Mouse (Mus musculus): ENCODE measurements around the gene Alox5. TPM values are rescaled to one million over a fixed set of nuclear protein-coding genes. Genes with fewer than 3 reads are reported as not detected.

The Alox5 gene
- polyA plus RNA-seq, 1 experiment from 2014 or later, result 0.80 TPM

GRCm38 (mm10) chr6:116398136-116398535, 62.8 kb downstream of the Alox5 start:
- no peaks in the 10 kb centered on the region for H3K9me3 ChIP-seq (ENCODE audit: control insufficient read depth, low read length)
- DNase-seq (ENCODE audit: low spot score) (no peak), ATAC-seq (ENCODE audit: low FRiP score) (no peak)
- WGBS, result 19% methylated on average over 2 of the region's 2 CpGs
- peak overlapping the region; percentile 12; the same call in 1 of the 2 replicates for H3K27ac ChIP-seq
- no peak overlapping the region for H3K9ac ChIP-seq
- peaks cover 20% of the 10 kb centered on the region for H3K36me3 ChIP-seq (replicated peaks; ENCODE audit: control insufficient read depth, insufficient read depth)
- no peak overlapping the region for H3K4me3 ChIP-seq (replicated peaks; ENCODE audit: low read length)
- peaks cover 18% of the 10 kb centered on the region; the same call in 1 of the 2 replicates for H3K4me1 ChIP-seq (replicated peaks; ENCODE audit: control insufficient read depth, insufficient read depth, low read length)
- H3K27me3 ChIP-seq (ENCODE audit: control insufficient read depth, insufficient read depth, low read length), result no peaks in the 10 kb centered on the region
- no peak overlapping the region for H3K4me2 ChIP-seq (replicated peaks)

GRCm38 (mm10) chr6:116397621-116398020, 63.4 kb downstream of the Alox5 start:
- Histone ChIP-seq H3K4me1 (replicated peaks; ENCODE audit: control insufficient read depth, insufficient read depth, low read length) (peaks cover 18% of the 10 kb centered on the region; the same call in 1 of the 2 replicates), H3K36me3 (replicated peaks; ENCODE audit: control insufficient read depth, insufficient read depth) (peaks cover 20% of the 10 kb centered on the region), H3K27ac (peak overlapping the region; percentile 12), H3K9ac (no peak overlapping the region), H3K27me3 (ENCODE audit: control insufficient read depth, insufficient read depth, low read length) (no peaks in the 10 kb centered on the region), H3K4me2 (replicated peaks) (no peak overlapping the region), H3K9me3 (ENCODE audit: control insufficient read depth, low read length) (no peaks in the 10 kb centered on the region), H3K4me3 (replicated peaks; ENCODE audit: low read length) (no peak overlapping the region)
- ATAC-seq (ENCODE audit: low FRiP score) (peak; percentile 83), DNase-seq (ENCODE audit: low spot score) (no peak)
- WGBS, result 10% methylated on average over 6 of the region's 6 CpGs

GRCm38 (mm10) chr6:116394916-116395648, 65.9 kb downstream of the Alox5 start:
- no peaks in the 10 kb centered on the region for H3K9me3 ChIP-seq (ENCODE audit: control insufficient read depth, low read length)
- ATAC-seq (ENCODE audit: low FRiP score) (no peak), DNase-seq (ENCODE audit: low spot score) (no peak)
- no peaks in the 10 kb centered on the region for H3K27me3 ChIP-seq (ENCODE audit: control insufficient read depth, insufficient read depth, low read length)
- peaks cover 18% of the 10 kb centered on the region; the same call in 1 of the 2 replicates for H3K4me1 ChIP-seq (replicated peaks; ENCODE audit: control insufficient read depth, insufficient read depth, low read length)
- no peak overlapping the region for H3K9ac ChIP-seq
- no peak overlapping the region for H3K27ac ChIP-seq
- H3K36me3 ChIP-seq (replicated peaks; ENCODE audit: control insufficient read depth, insufficient read depth), result 0 out of 2 replicates have a peak, but pooled peaks cover 4% of the 10 kb centered on the region
- WGBS, result 91% methylated on average over 1 of the region's 2 CpGs
- H3K4me2 ChIP-seq (replicated peaks), result no peak overlapping the region
- H3K4me3 ChIP-seq (replicated peaks; ENCODE audit: low read length), result no peak overlapping the region

- ATAC-seq (ENCODE audit: low FRiP score) (no peak), DNase-seq (ENCODE audit: low spot score) (no peak)
- H3K36me3 ChIP-seq (replicated peaks; ENCODE audit: control insufficient read depth, insufficient read depth), result 0 out of 2 replicates have a peak, but pooled peaks cover 4% of the 10 kb centered on the region
- H3K27me3 ChIP-seq (ENCODE audit: control insufficient read depth, insufficient read depth, low read length), result no peaks in the 10 kb centered on the region
- H3K27ac ChIP-seq, result no peak overlapping the region
- H3K4me3 ChIP-seq (replicated peaks; ENCODE audit: low read length), result no peak overlapping the region
- no peak overlapping the region for H3K4me2 ChIP-seq (replicated peaks)
- H3K9ac ChIP-seq, result no peak overlapping the region
- no peaks in the 10 kb centered on the region for H3K9me3 ChIP-seq (ENCODE audit: control insufficient read depth, low read length)
- peaks cover 20% of the 10 kb centered on the region for H3K4me1 ChIP-seq (replicated peaks; ENCODE audit: control insufficient read depth, insufficient read depth, low read length)
These were observed 71.5 kb downstream of the Alox5 start for GRCm38 (mm10) chr6:116389481-116389880.

- H3K27me3 ChIP-seq (ENCODE audit: control insufficient read depth, insufficient read depth, low read length), result no peaks in the 10 kb centered on the region
- peaks cover 27% of the 10 kb centered on the region for H3K4me1 ChIP-seq (replicated peaks; ENCODE audit: control insufficient read depth, insufficient read depth, low read length)
- no peak for ATAC-seq (ENCODE audit: low FRiP score)
These were observed 72.9 kb downstream of the Alox5 start for GRCm38 (mm10) chr6:116388068-116388467.

GRCm38 (mm10) chr6:116386506-116386905, 74.5 kb downstream of the Alox5 start:
- Histone ChIP-seq H3K4me1 (replicated peaks; ENCODE audit: control insufficient read depth, insufficient read depth, low read length) (peaks cover 30% of the 10 kb centered on the region), H3K36me3 (replicated peaks; ENCODE audit: control insufficient read depth, insufficient read depth) (no peaks in the 10 kb centered on the region), H3K9me3 (ENCODE audit: control insufficient read depth, low read length) (no peaks in the 10 kb centered on the region), H3K4me2 (replicated peaks) (peak overlapping the region; percentile 46), H3K27me3 (ENCODE audit: control insufficient read depth, insufficient read depth, low read length) (no peaks in the 10 kb centered on the region), H3K27ac (peak overlapping the region; percentile 78), H3K9ac (peak overlapping the region; percentile 44), H3K4me3 (replicated peaks; ENCODE audit: low read length) (peak overlapping the region; percentile 2; the same call in 1 of the 2 replicates)
- 28% methylated on average over 3 of the region's 3 CpGs for WGBS
- ATAC-seq (ENCODE audit: low FRiP score), result no peak
- DNase-seq (ENCODE audit: low spot score), result peak; percentile 26

More at GRCm38 (mm10) chr6:116388068-116388467, 72.9 kb downstream of the Alox5 start:
- no peak for DNase-seq (ENCODE audit: low spot score)
- Histone ChIP-seq H3K4me3 (replicated peaks; ENCODE audit: low read length) (no peak overlapping the region), H3K9me3 (ENCODE audit: control insufficient read depth, low read length) (no peaks in the 10 kb centered on the region), H3K9ac (no peak overlapping the region), H3K4me2 (replicated peaks) (no peak overlapping the region), H3K27ac (no peak overlapping the region), H3K36me3 (replicated peaks; ENCODE audit: control insufficient read depth, insufficient read depth) (no peaks in the 10 kb centered on the region)
- 98% methylated on average over 1 of the region's 1 CpGs for WGBS

- ATAC-seq (ENCODE audit: low FRiP score), result peak; percentile 82
- Histone ChIP-seq H3K4me3 (replicated peaks; ENCODE audit: low read length) (peak overlapping the region; percentile 14; the same call in 1 of the 2 replicates), H3K4me2 (replicated peaks) (peak overlapping the region; percentile 46), H3K4me1 (replicated peaks; ENCODE audit: control insufficient read depth, insufficient read depth, low read length) (peaks cover 30% of the 10 kb centered on the region), H3K27ac (peak overlapping the region; percentile 78), H3K9ac (peak overlapping the region; percentile 44), H3K9me3 (ENCODE audit: control insufficient read depth, low read length) (no peaks in the 10 kb centered on the region), H3K27me3 (ENCODE audit: control insufficient read depth, insufficient read depth, low read length) (no peaks in the 10 kb centered on the region), H3K36me3 (replicated peaks; ENCODE audit: control insufficient read depth, insufficient read depth) (no peaks in the 10 kb centered on the region)
- WGBS, result 15% methylated on average over 4 of the region's 4 CpGs
- DNase-seq (ENCODE audit: low spot score), result peak; percentile 46
These were observed 74.9 kb downstream of the Alox5 start for GRCm38 (mm10) chr6:116386045-116386415.

- Histone ChIP-seq H3K27ac (peak overlapping the region; percentile 78), H3K4me3 (replicated peaks; ENCODE audit: low read length) (no peak overlapping the region; the same call in 1 of the 2 replicates), H3K9me3 (ENCODE audit: control insufficient read depth, low read length) (no peaks in the 10 kb centered on the region), H3K4me1 (replicated peaks; ENCODE audit: control insufficient read depth, insufficient read depth, low read length) (peaks cover 30% of the 10 kb centered on the region), H3K36me3 (replicated peaks; ENCODE audit: control insufficient read depth, insufficient read depth) (no peaks in the 10 kb centered on the region), H3K9ac (peak overlapping the region; percentile 44; the same call in 1 of the 2 replicates), H3K27me3 (ENCODE audit: control insufficient read depth, insufficient read depth, low read length) (no peaks in the 10 kb centered on the region), H3K4me2 (replicated peaks) (peak overlapping the region; percentile 46)
- no peak for DNase-seq (ENCODE audit: low spot score)
- ATAC-seq (ENCODE audit: low FRiP score), result no peak
- WGBS, result 18% methylated on average over 5 of the region's 5 CpGs
These were observed 75.6 kb downstream of the Alox5 start for GRCm38 (mm10) chr6:116385194-116386044.

GRCm38 (mm10) chr6:116383582-116383981, 77.4 kb downstream of the Alox5 start:
- peaks cover 30% of the 10 kb centered on the region for H3K4me1 ChIP-seq (replicated peaks; ENCODE audit: control insufficient read depth, insufficient read depth, low read length)
- 58% methylated on average over 10 of the region's 10 CpGs for WGBS
- H3K27ac ChIP-seq, result peak overlapping the region; percentile 21; the same call in 1 of the 2 replicates
- no peak overlapping the region for H3K9ac ChIP-seq
- H3K4me3 ChIP-seq (replicated peaks; ENCODE audit: low read length), result no peak overlapping the region
- ATAC-seq (ENCODE audit: low FRiP score), result peak; percentile 43; the same call in 1 of the 2 replicates
- no peaks in the 10 kb centered on the region for H3K27me3 ChIP-seq (ENCODE audit: control insufficient read depth, insufficient read depth, low read length)
- no peak overlapping the region for H3K4me2 ChIP-seq (replicated peaks)
- peak; percentile 34 for DNase-seq (ENCODE audit: low spot score)
- no peaks in the 10 kb centered on the region for H3K9me3 ChIP-seq (ENCODE audit: control insufficient read depth, low read length)
- peaks cover 5% of the 10 kb centered on the region for H3K36me3 ChIP-seq (replicated peaks; ENCODE audit: control insufficient read depth, insufficient read depth)

All from hindbrain, embryonic 14.5 days (tissue).